Mouse (Mus musculus) telencephalon, adult 2 months (tissue): ENCODE results near the gene Acat1.

ENCODE experiments used
- DNase-seq: peaks from one replicate; pipeline ENCODE4 v3.0.0-alpha.2; 2011; ENCODE audit warnings: low read depth, low spot score

Acat1 gene

DNA sequence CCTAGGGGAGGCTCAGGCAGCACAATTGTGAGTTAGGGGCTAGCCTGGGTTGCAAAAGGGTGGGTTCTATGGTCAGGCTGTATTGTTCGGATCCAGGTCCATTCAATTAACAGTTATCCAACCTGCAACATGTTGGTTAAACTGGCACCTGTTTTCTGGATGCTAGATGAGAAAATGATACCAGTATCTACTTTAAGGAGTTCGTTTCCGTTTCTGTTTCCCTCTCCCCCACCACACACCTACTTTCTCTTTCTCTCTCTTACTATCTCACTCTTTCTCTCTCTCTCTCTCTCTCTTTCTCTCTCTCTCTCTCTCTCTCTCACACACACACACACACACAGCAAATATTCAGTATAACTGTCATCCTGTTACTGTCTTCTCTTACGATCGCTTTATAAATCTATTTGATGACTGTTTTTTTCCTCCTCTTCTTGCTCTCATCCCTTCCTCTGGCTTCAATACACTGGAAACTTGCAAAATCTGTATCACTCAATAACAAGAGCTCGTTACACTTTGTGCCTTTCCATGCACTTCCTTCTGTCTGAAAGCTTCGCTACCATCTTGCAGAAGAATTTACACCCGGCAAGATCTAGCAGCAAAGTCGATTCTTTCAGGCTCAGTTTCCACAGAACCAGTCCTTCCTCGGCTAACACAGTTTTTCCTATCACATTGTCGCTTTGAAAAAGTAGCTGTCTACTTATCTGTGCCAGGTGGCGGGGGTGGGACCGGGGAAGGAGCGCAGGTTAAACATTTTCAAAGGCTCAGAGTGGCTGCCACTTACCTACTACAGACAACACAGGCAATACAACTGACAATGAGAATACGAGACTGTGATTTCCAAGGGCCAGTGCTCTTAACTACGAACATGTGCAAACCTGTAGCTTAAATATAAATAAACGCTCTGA, 74.5 kb downstream of the Acat1 start:
- DNase-seq: no peak
